Mouse (Mus musculus): ENCODE data around the gene Nectin1. TPM values are rescaled to one million over a fixed set of nuclear protein-coding genes. Genes with fewer than 3 reads are reported as not detected.

Nectin1 gene
- polyA plus RNA-seq, 1 experiment = 13.1 TPM

GRCm38 (mm10) chr9:43748519-43748918 lies 4.7 kb downstream of the Nectin1 start:
- H3K4me3 ChIP-seq (ENCODE audit: low read depth, low read length) = no peak overlapping the region
- no peak overlapping the region for H3K9ac ChIP-seq (ENCODE audit: low read depth, poor library complexity, severe bottlenecking)
- no peaks in the 10 kb centered on the region for H3K9me3 ChIP-seq (replicated peaks; ENCODE audit: control insufficient read depth, insufficient read depth, low read length, poor library complexity, severe bottlenecking)
- H3K27me3 ChIP-seq (ENCODE audit: control insufficient read depth, insufficient read depth, low read length, poor library complexity, severe bottlenecking) = no peaks in the 10 kb centered on the region
- no peak overlapping the region for H3K27ac ChIP-seq (ENCODE audit: insufficient read depth, low read length)
- no peaks in the 10 kb centered on the region for H3K4me1 ChIP-seq (ENCODE audit: control insufficient read depth, insufficient read depth, low read length)
- no peak for TF ChIP-seq CTCF (IDR thresholded peaks at IDR 0.05; ENCODE audit: low read depth, low read length)
- no peak for TF ChIP-seq POLR2A (IDR thresholded peaks at IDR 0.05; ENCODE audit: insufficient read depth, low read length)
- TF ChIP-seq EP300 (IDR thresholded peaks at IDR 0.05; ENCODE audit: insufficient read depth, low read depth, low read length) = no peak
- H3K36me3 ChIP-seq (ENCODE audit: control insufficient read depth, insufficient read depth, low read length, poor library complexity, severe bottlenecking) = no peaks in the 10 kb centered on the region

- H3K9ac ChIP-seq (ENCODE audit: low read depth, poor library complexity, severe bottlenecking) = no peak overlapping the region
- H3K4me3 ChIP-seq (ENCODE audit: low read depth, low read length) = no peak overlapping the region
- H3K36me3 ChIP-seq (ENCODE audit: control insufficient read depth, insufficient read depth, low read length, poor library complexity, severe bottlenecking) = no peaks in the 10 kb centered on the region
- H3K4me1 ChIP-seq (ENCODE audit: control insufficient read depth, insufficient read depth, low read length) = no peaks in the 10 kb centered on the region
- no peaks in the 10 kb centered on the region for H3K27me3 ChIP-seq (ENCODE audit: control insufficient read depth, insufficient read depth, low read length, poor library complexity, severe bottlenecking)
- no peak overlapping the region for H3K27ac ChIP-seq (ENCODE audit: insufficient read depth, low read length)
- H3K9me3 ChIP-seq (replicated peaks; ENCODE audit: control insufficient read depth, insufficient read depth, low read length, poor library complexity, severe bottlenecking) = no peaks in the 10 kb centered on the region
- no peak for TF ChIP-seq CTCF (IDR thresholded peaks at IDR 0.05; ENCODE audit: low read depth, low read length)
- no peak for TF ChIP-seq EP300 (IDR thresholded peaks at IDR 0.05; ENCODE audit: insufficient read depth, low read depth, low read length)
- TF ChIP-seq POLR2A (IDR thresholded peaks at IDR 0.05; ENCODE audit: insufficient read depth, low read length) = no peak
These were observed 6.3 kb downstream of the Nectin1 start for GRCm38 (mm10) chr9:43750053-43750452.

- no peaks in the 10 kb centered on the region for H3K27me3 ChIP-seq (ENCODE audit: control insufficient read depth, insufficient read depth, low read length, poor library complexity, severe bottlenecking)
- H3K9ac ChIP-seq (ENCODE audit: low read depth, poor library complexity, severe bottlenecking) = no peak overlapping the region
- no peaks in the 10 kb centered on the region for H3K36me3 ChIP-seq (ENCODE audit: control insufficient read depth, insufficient read depth, low read length, poor library complexity, severe bottlenecking)
- no peak overlapping the region for H3K27ac ChIP-seq (ENCODE audit: insufficient read depth, low read length)
- H3K9me3 ChIP-seq (replicated peaks; ENCODE audit: control insufficient read depth, insufficient read depth, low read length, poor library complexity, severe bottlenecking) = no peaks in the 10 kb centered on the region
- TF ChIP-seq CTCF (IDR thresholded peaks at IDR 0.05; ENCODE audit: low read depth, low read length) (no peak), POLR2A (IDR thresholded peaks at IDR 0.05; ENCODE audit: insufficient read depth, low read length) (no peak), EP300 (IDR thresholded peaks at IDR 0.05; ENCODE audit: insufficient read depth, low read depth, low read length) (no peak)
- H3K4me1 ChIP-seq (ENCODE audit: control insufficient read depth, insufficient read depth, low read length) = no peaks in the 10 kb centered on the region
- H3K4me3 ChIP-seq (ENCODE audit: low read depth, low read length) = no peak overlapping the region
These were observed 7.3 kb downstream of the Nectin1 start for GRCm38 (mm10) chr9:43751111-43751510.

- no peak overlapping the region for H3K9ac ChIP-seq (ENCODE audit: low read depth, poor library complexity, severe bottlenecking)
- H3K27ac ChIP-seq (ENCODE audit: insufficient read depth, low read length) = no peak overlapping the region
- H3K9me3 ChIP-seq (replicated peaks; ENCODE audit: control insufficient read depth, insufficient read depth, low read length, poor library complexity, severe bottlenecking) = no peaks in the 10 kb centered on the region
- no peak overlapping the region for H3K4me3 ChIP-seq (ENCODE audit: low read depth, low read length)
- no peaks in the 10 kb centered on the region for H3K36me3 ChIP-seq (ENCODE audit: control insufficient read depth, insufficient read depth, low read length, poor library complexity, severe bottlenecking)
- H3K4me1 ChIP-seq (ENCODE audit: control insufficient read depth, insufficient read depth, low read length) = no peaks in the 10 kb centered on the region
- TF ChIP-seq CTCF (IDR thresholded peaks at IDR 0.05; ENCODE audit: low read depth, low read length) (no peak), EP300 (IDR thresholded peaks at IDR 0.05; ENCODE audit: insufficient read depth, low read depth, low read length) (no peak), POLR2A (IDR thresholded peaks at IDR 0.05; ENCODE audit: insufficient read depth, low read length) (no peak)
- H3K27me3 ChIP-seq (ENCODE audit: control insufficient read depth, insufficient read depth, low read length, poor library complexity, severe bottlenecking) = no peaks in the 10 kb centered on the region
These were observed 9.7 kb downstream of the Nectin1 start for GRCm38 (mm10) chr9:43753481-43753880.

DNA sequence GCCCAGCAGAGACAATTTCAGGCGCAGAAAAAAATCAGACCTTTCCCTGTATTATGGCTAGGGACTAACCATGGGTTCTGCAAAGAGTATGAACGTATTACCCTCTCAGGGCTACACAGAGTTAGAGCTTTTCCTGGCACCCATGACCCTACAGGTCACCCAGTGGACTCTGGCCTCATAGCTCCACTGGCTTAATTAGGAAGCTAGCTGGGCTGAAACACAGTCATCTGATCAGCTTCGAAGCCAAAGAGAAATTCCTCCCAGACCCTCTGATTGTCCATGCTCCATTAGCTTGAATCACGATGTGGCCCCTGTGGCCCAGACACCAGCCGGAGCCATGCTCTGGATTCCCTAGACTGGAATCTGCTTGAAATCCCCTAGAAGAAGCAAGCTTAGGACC lies 10.3 kb downstream of the Nectin1 start:
- no peak for TF ChIP-seq EP300 (IDR thresholded peaks at IDR 0.05; ENCODE audit: insufficient read depth, low read depth, low read length)
- TF ChIP-seq POLR2A (IDR thresholded peaks at IDR 0.05; ENCODE audit: insufficient read depth, low read length) = no peak
- no peaks in the 10 kb centered on the region for H3K9me3 ChIP-seq (replicated peaks; ENCODE audit: control insufficient read depth, insufficient read depth, low read length, poor library complexity, severe bottlenecking)
- no peaks in the 10 kb centered on the region for H3K36me3 ChIP-seq (ENCODE audit: control insufficient read depth, insufficient read depth, low read length, poor library complexity, severe bottlenecking)
- H3K4me1 ChIP-seq (ENCODE audit: control insufficient read depth, insufficient read depth, low read length) = no peaks in the 10 kb centered on the region
- no peak overlapping the region for H3K4me3 ChIP-seq (ENCODE audit: low read depth, low read length)
- H3K27me3 ChIP-seq (ENCODE audit: control insufficient read depth, insufficient read depth, low read length, poor library complexity, severe bottlenecking) = no peaks in the 10 kb centered on the region
- H3K9ac ChIP-seq (ENCODE audit: low read depth, poor library complexity, severe bottlenecking) = no peak overlapping the region
- no peak overlapping the region for H3K27ac ChIP-seq (ENCODE audit: insufficient read depth, low read length)

GRCm38 (mm10) chr9:43754768-43755197 lies 11.0 kb downstream of the Nectin1 start:
- no peaks in the 10 kb centered on the region for H3K27me3 ChIP-seq (ENCODE audit: control insufficient read depth, insufficient read depth, low read length, poor library complexity, severe bottlenecking)
- no peaks in the 10 kb centered on the region for H3K9me3 ChIP-seq (replicated peaks; ENCODE audit: control insufficient read depth, insufficient read depth, low read length, poor library complexity, severe bottlenecking)
- TF ChIP-seq POLR2A (IDR thresholded peaks at IDR 0.05; ENCODE audit: insufficient read depth, low read length) = no peak
- TF ChIP-seq EP300 (IDR thresholded peaks at IDR 0.05; ENCODE audit: insufficient read depth, low read depth, low read length) = no peak
- no peak for TF ChIP-seq CTCF (IDR thresholded peaks at IDR 0.05; ENCODE audit: low read depth, low read length)
- H3K27ac ChIP-seq (ENCODE audit: insufficient read depth, low read length) = no peak overlapping the region
- H3K4me3 ChIP-seq (ENCODE audit: low read depth, low read length) = no peak overlapping the region
- no peak overlapping the region for H3K9ac ChIP-seq (ENCODE audit: low read depth, poor library complexity, severe bottlenecking)
- no peaks in the 10 kb centered on the region for H3K4me1 ChIP-seq (ENCODE audit: control insufficient read depth, insufficient read depth, low read length)
- no peaks in the 10 kb centered on the region for H3K36me3 ChIP-seq (ENCODE audit: control insufficient read depth, insufficient read depth, low read length, poor library complexity, severe bottlenecking)

All from ES-Bruce4 (cell line).